ENCODE assay signal across 8 mouse cellular contexts in the genomic region with DNA sequence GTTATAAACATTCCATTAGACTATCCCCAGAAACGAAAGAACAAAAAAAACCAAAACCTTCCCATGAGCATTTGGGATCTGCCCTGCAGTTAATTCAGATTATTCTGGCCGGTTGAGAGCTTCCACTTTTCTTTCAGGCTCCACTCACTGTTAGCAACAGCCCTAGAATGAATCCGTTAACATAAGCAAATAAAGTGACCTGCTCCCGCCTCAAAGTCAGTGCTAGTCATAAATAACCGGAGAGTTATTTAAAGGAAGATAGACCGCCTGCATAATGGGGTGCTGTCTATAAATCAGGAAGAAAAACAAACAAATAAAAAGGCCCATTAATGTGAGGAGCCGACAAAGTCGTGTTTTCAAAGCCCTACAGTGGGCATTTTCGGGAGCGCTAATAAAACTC.
DNase-seq lines count a peak whose midpoint lies in the region; ATAC-seq lines count a peak whose summit lies in the region.

No protein-coding gene starts in this region.

- no peak for DNase-seq in heart, adult 9 months (ENCODE audit: low spot score in 2 of 2)
- DNase-seq in Muller cell, postnatal 12 days (ENCODE audit: inconsistent ontology term) = peak; percentile 47
- DNase-seq in midbrain, embryonic 11.5 days (ENCODE audit: low spot score, missing footprints) = no peak
- DNase-seq in left cerebral cortex, postnatal 10 days (ENCODE audit: extremely low spot score in 1 of 2, low spot score in 2 of 2) = no peak
- no peak for DNase-seq in gastrocnemius, postnatal 10 days

- peaks cover 18% of the 10 kb centered on the region for H3K27me3 ChIP-seq in heart, embryonic 12.5 days (replicated peaks)
- 0 out of 2 replicates have a peak, but pooled peaks cover 8% of the 10 kb centered on the region for H3K27me3 ChIP-seq in hindbrain, embryonic 12.5 days
- H3K27me3 ChIP-seq in midbrain, embryonic 11.5 days (ENCODE audit: control insufficient read depth, insufficient read depth, low read length) = no peaks in the 10 kb centered on the region

- peak overlapping the region; percentile 64 for H3K4me2 ChIP-seq in heart, embryonic 12.5 days
- peak overlapping the region; percentile 47 for H3K4me2 ChIP-seq in hindbrain, embryonic 12.5 days (replicated peaks)
- peak overlapping the region; percentile 38 for H3K4me2 ChIP-seq in midbrain, embryonic 11.5 days

- 0 out of 2 replicates have a peak, but pooled peaks cover 4% of the 10 kb centered on the region for H3K4me1 ChIP-seq in heart, embryonic 12.5 days (replicated peaks)
- peaks cover 9% of the 10 kb centered on the region for H3K4me1 ChIP-seq in hindbrain, embryonic 12.5 days
- H3K4me1 ChIP-seq in midbrain, embryonic 11.5 days (ENCODE audit: control insufficient read depth, insufficient read depth, low read length) = peaks cover 10% of the 10 kb centered on the region; the same call in 1 of the 2 replicates

- no peak overlapping the region for H3K27ac ChIP-seq in heart, embryonic 12.5 days (ENCODE audit: poor library complexity, severe bottlenecking)
- H3K27ac ChIP-seq in hindbrain, embryonic 12.5 days = no peak overlapping the region
- no peak overlapping the region for H3K27ac ChIP-seq in midbrain, embryonic 11.5 days (ENCODE audit: low read depth, low read length)

- peak overlapping the region; percentile 1; the same call in 1 of the 2 replicates for H3K9ac ChIP-seq in heart, embryonic 12.5 days
- no peak overlapping the region for H3K9ac ChIP-seq in hindbrain, embryonic 12.5 days
- peak overlapping the region; percentile 9; the same call in 1 of the 2 replicates for H3K9ac ChIP-seq in midbrain, embryonic 11.5 days (ENCODE audit: low read length)

- intact Hi-C loops in left cerebral cortex, postnatal 10 days (cut with DNase I) = no loop called here

- 17% methylated on average over 10 of the region's 10 CpGs for WGBS in heart, embryonic 12.5 days
- 15% methylated on average over 10 of the region's 10 CpGs for WGBS in hindbrain, embryonic 12.5 days
- WGBS in midbrain, embryonic 11.5 days = 15% methylated on average over 10 of the region's 10 CpGs

- peak overlapping the region; percentile 34 for H3K4me3 ChIP-seq in heart, embryonic 12.5 days
- H3K4me3 ChIP-seq in hindbrain, embryonic 12.5 days = peak overlapping the region; percentile 12; the same call in 1 of the 2 replicates
- H3K4me3 ChIP-seq in midbrain, embryonic 11.5 days (ENCODE audit: low read depth, low read length) = peak overlapping the region; percentile 7

- no peaks in the 10 kb centered on the region for H3K9me3 ChIP-seq in heart, embryonic 12.5 days (replicated peaks)
- H3K9me3 ChIP-seq in hindbrain, embryonic 12.5 days (replicated peaks) = no peaks in the 10 kb centered on the region
- H3K9me3 ChIP-seq in midbrain, embryonic 11.5 days (ENCODE audit: control insufficient read depth, low read length) = no peaks in the 10 kb centered on the region

- no peak for ATAC-seq in heart, embryonic 12.5 days (ENCODE audit: insufficient number of reproducible peaks, low FRiP score)
- no peak for ATAC-seq in hindbrain, embryonic 12.5 days (ENCODE audit: low FRiP score)
- no peak for ATAC-seq in midbrain, embryonic 11.5 days (ENCODE audit: low FRiP score)
- no peak for ATAC-seq in megakaryocyte progenitor cell, adult 5-6 weeks (replicated peaks; ENCODE audit: poor library complexity)

- no peaks in the 10 kb centered on the region for H3K36me3 ChIP-seq in heart, embryonic 12.5 days
- no peaks in the 10 kb centered on the region for H3K36me3 ChIP-seq in hindbrain, embryonic 12.5 days
- no peaks in the 10 kb centered on the region for H3K36me3 ChIP-seq in midbrain, embryonic 11.5 days (ENCODE audit: control insufficient read depth, insufficient read depth, low read length)
